Mouse (Mus musculus) cerebellum, adult 11 months (tissue): ENCODE results near the gene Snrnp25.

Source experiments
- DNase-seq: peaks from one replicate; pipeline ENCODE4 v3.0.0; 2022

Snrnp25 gene

DNA sequence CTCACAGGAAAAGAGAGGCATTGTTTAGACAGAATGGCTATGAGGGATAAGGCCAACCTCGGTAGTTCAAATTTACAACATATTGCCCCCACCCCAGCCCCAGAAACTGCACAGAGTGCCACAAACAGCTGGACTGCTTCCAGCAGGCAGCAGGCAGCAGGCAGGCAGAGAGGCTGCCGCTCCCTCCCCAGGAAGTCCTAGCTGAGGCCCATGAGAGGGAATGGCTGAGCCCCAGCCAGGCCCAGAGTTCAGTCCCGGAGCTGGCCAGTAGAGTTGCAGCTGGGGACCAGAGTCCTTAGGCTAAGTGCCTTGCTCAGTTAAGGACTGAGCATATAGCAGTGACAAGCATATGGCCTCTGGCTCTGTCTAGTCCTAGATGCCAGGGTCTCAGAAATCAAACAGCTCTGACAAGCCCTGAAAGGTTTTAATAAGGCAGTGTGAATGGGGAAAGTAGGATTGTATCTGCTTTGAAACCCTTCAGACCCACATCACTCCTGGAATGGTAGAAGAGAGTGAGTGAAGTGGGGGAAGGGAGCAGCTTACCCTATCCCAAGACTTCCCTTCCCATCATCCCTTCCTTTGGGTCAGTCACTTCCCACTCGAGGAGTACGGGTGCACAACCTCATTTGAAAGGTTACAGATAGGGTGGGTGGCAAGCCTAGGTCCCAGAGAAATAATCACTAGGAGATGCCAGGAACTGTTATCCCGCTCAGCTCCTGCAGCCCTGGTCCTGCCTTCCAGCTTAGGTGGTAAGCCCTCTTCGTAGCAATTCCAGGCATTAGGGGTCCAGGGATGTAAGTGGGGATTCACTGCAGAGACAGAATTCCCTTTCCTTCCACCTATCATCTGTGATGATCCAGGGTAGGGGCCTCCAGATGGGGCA lies 20.2 kb downstream of the Snrnp25 start:
- no peak for DNase-seq

DNA sequence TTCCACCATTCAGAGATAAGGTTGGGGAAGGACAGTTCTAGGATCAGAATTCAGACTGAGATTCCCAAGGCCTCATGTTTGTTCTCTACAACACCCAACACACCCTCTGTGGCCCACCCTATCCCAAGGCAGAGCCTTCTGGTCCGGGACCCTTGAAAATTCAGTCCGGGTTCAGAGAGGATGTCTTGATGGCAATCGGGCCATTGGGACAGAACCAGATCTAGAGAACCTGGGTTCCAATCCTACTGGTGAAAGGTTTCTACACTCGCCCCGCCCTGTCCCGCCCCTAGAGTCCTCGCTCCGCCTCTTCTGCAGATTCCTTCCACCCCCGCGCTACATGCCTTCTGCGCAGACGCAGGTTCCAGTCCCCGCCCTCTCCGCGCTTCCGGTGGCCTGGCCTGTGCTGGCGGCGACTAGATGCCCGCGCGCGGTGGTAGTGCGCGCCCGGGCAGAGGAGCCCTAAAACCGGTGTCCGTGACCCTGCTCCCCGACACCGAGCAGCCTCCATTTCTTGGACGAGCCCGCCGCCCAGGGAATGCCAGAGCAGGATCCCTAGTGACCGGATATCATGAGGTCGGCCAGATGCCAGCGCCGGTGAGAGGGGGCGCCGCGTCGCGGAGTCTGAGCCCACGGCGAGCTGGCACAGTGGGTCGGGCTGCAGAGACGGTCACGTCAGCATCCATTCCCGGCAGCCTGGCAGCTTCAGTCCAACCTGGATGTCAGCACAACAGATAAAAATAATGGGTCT lies 21.1 kb downstream of the Snrnp25 start, which contains the start of gene Mpg:
Gene Mpg (plus strand): TSS at position 382 of the 748 bp plus-strand sequence.
- peak; percentile 90 for DNase-seq

DNA sequence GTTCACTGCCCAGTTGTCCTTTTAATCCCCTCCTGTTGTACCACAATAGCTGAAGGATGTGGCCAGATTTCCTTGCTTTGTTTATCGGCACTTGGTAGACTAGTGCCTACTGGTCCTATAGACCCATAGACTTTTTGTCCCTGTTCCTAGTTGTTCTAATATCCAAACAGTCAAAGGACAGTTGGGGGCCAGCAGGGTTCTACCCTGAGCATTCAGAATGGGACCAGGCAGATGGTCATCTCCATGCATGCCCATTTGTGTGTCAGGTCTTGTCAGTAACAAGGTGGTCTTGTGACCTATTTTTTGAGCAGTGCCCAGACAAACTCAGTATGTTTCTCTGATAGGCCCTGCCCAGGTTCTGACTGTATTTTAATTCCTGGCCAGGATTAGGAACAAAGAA lies 21.8 kb downstream of the Snrnp25 start:
- DNase-seq, result no peak

DNA sequence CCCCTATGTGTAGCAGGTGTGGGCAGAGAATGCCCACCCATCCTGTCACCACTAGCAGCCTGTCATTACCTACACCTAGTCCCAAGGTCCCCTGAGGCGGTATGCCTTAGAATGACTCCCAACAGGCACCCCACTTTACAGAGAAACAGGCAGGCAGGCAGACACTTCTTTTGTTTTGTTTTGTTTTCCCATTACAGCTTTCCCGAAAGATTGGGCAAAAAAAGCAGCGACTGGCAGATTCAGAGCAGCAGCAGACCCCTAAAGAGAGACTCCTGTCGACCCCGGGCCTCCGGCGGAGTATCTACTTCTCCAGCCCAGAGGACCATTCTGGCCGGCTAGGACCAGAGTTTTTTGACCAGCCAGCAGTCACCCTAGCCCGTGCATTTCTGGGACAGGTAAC lies 22.3 kb downstream of the Snrnp25 start:
- DNase-seq, result no peak

DNA sequence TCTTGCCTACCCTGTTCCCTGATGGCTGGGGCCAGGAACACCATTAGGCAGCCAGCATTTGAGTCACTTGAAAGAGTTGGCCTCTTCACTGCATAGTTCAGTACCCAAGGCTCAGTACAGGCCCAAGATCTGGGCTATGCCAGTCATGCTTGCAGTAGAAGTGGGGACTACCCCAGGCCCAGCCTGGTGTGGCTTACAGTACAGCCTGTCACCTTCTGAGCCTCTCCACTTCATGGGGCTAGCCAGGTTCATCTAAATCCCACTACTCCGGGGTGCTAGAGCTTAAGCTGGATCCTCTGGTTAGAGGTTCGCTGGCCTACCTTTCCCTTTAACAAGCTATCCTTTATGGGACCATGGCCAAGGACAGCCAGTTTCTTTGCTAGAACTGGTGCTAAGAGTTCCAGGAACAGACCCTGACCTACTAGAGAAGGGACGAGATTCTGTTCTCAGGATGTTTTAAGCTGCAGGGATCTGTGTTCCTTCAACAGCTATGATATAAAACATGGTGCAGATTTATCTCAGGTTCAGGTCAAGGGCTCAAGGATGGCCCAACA lies 23.2 kb downstream of the Snrnp25 start:
- peak; percentile 17 for DNase-seq

DNA sequence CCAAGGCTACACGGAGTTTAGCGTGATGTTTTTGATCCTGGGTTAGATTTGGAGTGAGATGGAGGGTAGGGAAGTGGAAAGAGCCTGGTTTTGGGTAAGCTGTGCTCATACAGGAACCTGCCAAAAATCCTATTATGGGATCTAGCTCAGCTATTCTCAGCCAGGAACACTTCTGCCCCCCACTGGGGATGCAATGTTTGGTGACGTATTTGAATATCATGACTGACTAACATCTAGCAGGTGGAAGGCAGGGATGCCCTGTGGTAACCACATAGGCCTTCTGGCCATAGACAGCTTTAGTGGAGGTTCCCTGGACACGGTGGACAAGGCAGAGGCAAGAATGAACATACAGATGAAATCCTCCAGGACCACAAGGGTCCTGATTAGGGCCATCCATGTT lies 25.0 kb downstream of the Snrnp25 start:
- peak; percentile 56 for DNase-seq

DNA sequence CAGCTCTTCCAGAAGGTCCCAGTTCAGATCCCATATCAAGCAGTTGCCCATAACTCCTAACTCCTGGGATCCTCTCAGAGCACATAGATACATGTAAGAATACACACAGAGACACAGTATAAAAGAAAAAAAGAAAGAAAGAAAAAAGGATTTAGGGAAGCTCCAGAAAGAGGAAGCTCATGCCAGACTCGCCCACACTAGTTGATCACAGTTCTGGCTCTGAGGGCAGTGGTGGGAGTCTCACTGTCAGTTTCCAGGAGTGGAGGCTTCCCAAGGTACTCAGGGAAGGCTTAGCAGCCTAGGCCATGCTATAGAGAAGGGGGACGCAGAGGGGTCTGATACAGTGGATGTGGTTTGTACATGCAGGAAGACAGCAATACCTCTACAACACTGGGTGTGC lies 25.9 kb downstream of the Snrnp25 start:
- peak; percentile 9 for DNase-seq

DNA sequence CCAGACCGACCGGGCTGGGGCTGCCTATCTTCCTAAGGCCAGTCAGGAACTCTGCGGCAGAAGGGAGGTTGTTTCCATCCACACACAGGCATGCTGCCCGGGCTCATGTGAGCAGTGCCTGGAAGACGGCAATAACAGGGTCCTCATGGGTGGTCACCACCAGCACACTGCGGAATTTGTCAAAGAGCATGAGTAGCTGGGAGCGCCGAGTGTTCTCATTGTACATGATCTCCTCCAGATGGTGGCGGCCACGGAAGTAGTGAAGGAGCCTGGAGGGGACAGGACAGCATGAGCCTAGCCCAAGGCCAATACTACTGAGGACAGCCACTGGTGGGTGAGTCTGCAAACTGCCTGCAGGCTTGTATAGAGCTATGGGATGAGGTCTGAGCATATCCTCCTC lies 27.6 kb downstream of the Snrnp25 start:
- DNase-seq, result peak; percentile 34

DNA sequence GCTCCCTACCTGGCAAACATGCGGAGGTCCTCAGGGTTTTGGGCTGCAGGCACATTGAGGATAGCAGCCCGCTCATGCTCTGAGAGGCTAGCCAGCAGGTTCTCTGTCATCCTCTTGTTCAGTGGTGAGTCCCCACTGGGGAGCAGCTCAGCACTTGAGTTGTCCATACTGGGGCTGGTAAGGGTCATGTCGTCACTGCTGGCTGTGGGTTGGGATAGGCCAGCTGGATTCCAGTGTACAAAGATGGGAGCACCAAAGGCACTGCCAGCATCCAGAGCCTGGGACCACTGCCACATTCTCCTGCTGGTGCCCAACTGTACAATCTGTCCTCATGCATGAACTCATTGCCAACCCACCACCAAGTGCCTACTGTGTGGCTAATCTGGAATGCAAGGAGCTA lies 28.7 kb downstream of the Snrnp25 start:
- DNase-seq, result peak; percentile 46

DNA sequence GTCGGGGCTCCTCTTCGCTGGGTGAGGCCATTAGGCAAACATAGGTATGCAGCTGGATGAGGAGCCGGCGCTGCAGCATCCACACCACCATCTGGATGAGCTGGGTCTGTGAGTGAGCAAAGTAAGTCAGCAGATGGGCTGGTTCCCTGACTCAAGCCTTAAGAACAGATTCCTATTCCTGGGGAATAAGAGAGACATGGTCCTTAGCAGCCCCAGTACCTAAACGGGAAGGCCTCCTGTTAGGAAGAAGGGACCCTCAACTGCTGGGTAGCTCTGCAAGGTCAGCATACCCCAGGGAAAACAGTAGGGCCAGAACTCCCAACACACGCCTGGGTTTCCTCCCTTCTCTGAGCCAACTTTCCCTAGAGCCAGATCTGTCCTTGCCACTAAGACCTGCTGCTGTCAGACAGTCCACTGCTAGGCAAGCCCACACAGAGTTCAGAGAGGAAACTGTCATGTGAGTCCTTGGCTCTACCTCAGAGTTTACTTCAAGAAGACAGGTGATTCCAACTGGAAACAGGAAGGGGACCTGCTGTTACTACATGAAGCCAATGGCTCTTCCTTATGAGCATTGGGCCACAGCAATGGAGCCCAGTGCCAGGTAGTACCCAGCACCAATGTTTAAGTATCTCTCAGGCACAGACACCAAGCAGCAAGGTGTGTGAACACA lies 29.7 kb downstream of the Snrnp25 start:
- peak; percentile 10 for DNase-seq

DNA sequence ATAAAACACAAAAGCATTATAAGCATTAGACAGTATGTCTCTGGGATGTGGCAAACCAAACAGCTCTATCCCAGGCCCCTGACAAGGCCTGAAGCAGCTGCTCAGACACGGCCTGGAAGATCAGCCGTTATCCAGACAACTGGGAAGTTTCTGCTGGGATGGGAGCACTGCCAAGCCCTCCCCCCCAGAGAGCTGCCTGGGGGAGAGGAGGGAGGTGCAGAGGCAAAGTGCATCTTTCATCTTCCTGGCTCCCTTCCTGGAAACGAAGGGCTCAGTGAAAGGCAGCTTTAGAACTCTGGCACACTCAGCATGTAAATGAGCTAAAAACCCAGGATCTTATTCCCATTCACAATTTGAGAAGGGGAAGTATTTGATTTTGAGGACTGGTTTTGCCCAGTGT lies 30.4 kb downstream of the Snrnp25 start:
- peak; percentile 56 for DNase-seq

DNA sequence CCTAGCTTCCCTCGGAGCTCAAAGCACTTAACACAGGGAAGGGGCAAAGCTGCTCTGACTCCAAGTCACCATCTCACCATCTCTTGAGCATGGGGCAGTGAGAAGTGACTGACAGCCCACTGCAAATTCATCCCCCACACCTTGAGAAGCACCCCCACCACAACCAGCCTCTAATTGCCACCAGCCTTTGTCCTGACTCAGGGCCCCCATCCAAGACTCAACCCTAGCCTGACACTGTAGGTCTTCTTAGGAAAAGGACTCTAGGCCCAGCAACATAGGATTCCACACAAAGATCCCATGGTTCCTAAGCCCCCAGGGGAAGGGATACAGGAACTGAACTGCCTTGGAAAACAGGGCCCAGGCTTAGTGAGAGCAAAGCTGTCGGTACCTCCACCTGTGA lies 30.9 kb downstream of the Snrnp25 start:
- peak; percentile 18 for DNase-seq

DNA sequence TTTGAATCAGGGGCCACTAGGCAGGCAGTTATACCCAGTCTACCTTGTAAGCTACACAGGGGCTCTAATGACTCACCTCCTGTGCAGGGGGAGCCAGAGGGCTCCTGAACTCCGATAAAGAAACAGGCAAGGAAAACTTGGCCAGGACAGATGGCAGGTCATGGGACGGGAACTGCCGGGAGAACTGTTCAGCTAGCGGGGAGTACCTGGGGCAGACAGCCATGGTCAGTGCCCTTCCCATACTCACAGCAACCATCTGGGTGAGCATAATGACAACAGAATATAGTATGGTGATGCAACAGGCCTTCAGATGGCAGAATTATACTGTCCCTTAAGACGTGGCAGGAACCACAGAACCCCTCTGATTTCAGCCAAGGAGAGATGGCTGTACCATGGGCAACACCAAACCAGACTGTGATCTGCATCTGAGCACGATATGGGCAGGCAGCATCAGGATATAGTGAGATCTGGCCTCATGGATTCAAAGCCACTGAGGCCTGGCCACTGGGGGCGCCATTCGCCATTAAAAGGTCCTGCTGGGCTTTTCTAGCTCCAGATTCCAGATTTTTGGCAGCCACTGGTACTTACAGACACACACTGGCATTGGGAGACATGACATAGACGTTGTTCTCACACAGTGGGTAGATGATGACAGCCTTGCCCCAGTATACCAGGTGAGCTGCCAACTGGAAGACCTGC lies 31.6 kb downstream of the Snrnp25 start:
- peak; percentile 68 for DNase-seq

DNA sequence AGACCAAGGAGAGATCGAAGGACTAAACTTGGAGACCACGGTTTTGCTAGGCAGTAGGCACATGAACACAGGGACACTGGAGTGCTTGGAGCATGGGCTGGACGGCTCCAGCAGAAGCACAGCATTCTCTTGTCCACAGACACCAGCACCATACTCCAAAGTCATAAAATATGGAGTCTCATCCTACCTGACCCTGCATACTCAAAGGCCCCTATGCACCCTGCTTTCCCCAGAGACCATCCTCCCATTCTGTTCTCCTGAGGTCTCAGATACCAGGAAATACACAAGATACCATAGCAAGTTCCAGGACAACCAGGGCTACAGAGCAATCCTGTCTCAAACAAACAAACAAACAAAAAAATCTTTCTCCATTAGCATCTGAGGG lies 32.2 kb downstream of the Snrnp25 start:
- DNase-seq, result no peak

DNA sequence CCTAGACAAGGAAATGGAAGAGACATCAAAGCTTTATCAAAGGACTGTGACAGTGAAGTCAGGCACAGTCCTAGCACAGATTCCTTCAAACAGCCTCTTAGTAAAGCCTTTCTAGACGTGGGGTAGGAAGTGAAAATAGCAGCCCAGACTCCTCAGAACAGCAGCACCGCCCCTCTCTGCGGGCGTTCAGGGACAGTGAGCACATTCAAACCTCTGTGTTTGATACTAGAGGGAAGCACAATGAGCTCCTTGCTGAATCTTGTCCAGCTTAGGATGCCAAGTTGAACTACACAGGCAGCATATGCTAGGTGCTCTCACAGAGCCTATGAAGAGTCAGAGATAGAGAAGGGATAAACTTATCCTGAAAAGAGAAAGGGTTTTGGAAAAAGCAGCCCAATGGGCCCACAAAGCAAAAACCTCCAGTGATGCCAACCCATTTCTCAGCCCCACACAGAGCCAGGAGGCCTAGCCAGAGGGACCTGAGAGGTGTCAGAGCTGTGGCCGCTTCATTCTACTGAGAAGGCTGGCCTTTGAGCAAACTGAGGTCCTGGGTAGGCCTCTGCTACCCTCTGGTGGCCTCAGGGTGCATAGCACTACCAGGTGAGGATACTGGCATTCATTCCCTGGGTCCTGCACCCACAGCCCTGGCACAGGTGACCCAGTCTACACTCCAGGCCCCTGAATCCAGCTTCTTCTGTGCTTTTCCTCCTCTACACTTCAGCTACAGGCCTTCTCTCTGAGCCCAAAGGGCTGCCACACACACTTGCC lies 33.1 kb downstream of the Snrnp25 start:
- peak; percentile 81 for DNase-seq

DNA sequence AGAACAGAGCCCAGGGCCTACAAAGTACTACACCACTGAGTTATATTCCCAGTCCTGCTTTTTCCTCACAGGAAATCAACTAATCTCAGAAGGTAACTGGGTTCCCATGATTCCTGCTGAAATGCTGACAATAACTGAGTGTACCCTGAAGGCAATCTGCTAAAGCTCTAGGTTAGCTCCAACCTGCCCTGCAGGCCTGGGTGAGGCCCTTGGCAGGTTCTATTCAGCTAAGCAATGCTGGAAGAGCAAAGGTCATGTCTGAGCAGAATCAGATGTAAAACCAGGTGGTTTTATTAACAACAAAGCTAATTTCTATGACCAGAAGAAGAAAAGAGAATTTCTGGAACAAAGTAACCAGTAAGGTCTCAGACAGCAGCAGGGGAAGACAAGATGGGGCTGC lies 36.2 kb downstream of the Snrnp25 start:
- no peak for DNase-seq

DNA sequence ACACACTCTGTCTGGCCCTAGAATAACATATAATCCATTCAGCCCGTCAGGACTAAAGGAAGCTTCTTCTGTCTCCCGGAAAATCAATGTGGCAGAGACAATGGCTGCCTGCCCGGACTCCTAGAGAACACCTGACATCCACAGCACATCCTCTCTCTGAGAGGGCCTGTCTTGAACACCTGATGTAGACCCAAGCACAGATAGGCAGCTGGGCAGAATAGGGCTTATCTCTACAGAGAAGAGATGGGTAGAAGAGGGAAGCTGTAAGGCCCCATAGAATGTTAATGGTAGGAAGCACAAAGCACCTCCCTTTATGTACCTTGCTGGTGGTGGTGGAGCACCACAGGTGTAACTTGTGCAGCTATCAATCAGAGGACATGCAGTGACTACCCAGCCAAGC lies 37.0 kb downstream of the Snrnp25 start:
- no peak for DNase-seq

DNA sequence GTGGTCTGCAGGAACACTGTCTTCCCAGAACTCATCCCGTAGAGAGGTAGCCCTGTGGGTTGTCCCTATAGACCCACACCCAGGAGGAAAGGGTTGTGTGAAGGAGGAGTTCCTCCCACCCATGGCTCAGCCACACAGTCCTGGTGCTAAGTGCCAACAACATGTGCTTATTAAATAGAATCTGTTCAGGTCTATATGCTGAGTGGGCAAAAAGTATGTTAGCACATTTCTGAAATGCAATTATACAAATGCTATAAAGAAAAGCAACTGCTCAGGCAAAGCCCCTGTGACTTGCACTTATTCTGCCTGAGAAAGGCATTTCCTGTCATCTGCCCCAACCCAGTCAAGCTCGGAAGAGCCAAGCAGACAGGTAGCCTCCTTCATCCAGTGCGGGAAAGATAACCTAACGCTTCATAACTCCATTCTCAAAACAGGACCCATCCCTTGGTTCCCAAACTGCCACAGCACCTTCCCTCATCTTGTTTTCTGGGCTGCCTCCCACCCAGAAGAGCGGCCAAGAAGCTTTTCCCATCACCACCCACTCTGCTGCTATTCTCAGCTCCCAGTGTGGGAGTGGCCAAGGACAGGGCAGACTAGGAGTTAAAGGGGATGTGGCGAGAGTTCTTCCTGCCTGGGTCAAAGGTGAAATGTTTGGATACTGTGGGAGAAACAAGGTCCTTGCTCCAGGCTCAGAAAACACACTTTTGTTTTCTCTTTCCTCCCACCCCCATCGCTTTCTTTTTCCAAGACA lies 38.2 kb downstream of the Snrnp25 start:
- no peak for DNase-seq

DNA sequence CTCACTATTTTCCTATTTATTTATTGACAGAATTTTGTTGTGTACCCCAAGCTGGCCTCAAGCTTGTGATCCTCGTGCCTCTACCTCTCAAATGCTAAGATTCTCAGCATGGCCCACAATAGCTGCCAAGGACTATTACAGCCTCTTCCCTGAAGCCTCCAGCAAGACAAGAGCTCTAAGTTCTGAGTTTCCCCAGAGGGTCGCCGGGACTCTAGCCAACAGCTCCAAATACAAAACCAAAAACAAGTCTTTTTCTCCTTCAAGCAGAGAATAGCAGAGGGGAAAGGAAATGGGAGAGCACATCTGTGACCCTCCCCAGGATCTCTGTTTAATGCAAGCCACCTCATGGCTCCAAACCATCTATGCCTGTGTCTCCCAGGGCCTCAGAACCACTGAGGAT lies 38.8 kb downstream of the Snrnp25 start:
- no peak for DNase-seq

DNA sequence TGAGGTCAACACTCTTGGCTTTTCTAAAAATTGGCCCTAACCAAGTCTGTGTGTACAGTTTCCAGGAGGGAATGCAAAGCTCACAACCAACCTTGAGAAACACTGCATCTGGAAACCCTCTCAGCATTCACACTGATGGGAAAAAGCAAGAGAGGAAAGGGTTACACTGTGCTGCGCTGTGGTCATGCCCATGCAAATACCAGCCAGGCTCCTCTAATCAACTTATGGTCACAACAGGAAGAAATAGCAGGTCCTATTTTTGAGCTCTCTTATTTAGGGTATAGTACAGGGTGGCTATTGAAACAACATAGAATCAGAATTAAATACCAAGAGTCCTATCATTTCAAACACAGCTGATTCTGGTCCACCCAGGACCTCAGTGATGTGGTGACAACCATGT lies 39.4 kb downstream of the Snrnp25 start:
- no peak for DNase-seq

DNA sequence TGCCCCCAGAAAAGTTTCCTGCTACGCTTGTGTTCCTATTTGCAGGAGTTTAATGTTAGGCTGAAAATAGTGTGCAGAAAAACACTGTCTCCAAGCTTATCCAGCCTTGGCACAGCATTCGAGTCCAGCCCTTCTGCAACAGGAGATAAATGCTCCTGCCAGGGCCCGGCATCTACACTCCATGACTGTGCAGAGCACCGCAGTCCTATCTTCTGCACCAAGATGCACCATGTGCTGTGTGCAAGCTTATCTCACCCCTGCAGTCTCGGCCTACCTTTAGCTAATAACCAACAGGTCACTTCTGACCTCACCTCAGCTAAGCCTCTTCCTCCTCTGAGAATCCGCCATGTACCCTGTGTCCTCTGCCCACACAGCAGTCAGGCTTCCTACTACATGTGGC lies 40.4 kb downstream of the Snrnp25 start:
- no peak for DNase-seq
